Mouse (Mus musculus): ENCODE measurements around the gene Pdcd2.

- TF ChIP-seq CTCF (conservative IDR thresholded peaks at IDR 0.05; ENCODE audit: insufficient read depth, insufficient read length, low read depth, low read length) (no peak), POLR2A (IDR thresholded peaks at IDR 0.05; ENCODE audit: low read depth, low read length) (no peak)
These were observed 32.8 kb upstream of the Pdcd2 start for GRCm38 (mm10) chr17:15559946-15560345.

Measured in kidney, adult 2 months (tissue).